Mouse (Mus musculus) kidney, adult 9 months (tissue): ENCODE data around the gene Pycard.
"Not testable (repeated sequence)": the region's sequence is repeated elsewhere in the genome, so short reads cannot be mapped to it uniquely, and the experiment has no call there.

Experiments used
- DNase-seq: peaks from one replicate; pipeline ENCODE4 v3.0.0; 2022

Pycard gene

DNA sequence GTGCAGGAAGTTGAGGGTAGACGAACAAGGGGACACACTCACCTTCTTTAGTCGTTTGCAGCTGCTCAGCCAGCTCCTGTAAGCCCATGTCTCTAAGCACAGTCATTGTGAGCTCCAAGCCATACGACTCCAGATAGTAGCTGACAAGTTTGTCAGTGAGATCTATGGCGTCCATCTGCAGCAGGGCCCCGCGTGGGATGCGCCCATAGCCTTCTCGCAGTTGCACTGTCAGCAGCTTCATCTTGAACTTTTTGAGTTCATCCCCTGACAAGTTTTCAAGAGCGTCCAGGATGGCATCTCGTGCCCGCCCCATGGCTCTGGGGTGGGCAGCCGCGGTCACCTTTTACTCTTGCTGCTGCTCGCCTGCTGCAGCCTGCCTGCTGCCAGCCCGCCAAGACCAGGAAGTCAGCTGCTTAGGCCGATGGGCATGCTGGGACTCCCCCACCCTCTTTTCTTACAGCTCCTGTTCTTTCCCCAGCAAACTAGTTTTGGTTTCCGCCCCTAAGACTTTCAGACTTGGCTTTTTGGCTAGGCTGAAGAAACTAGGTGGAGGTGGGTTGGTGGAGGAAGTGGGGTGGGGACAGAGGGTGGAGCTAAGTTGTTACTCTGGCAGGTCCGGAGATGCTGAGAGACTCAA, at the start of gene Pycard:
Pycard (minus strand) TSS at position 527 of the 637 bp plus-strand sequence.
- peak; percentile 64 for DNase-seq

DNA sequence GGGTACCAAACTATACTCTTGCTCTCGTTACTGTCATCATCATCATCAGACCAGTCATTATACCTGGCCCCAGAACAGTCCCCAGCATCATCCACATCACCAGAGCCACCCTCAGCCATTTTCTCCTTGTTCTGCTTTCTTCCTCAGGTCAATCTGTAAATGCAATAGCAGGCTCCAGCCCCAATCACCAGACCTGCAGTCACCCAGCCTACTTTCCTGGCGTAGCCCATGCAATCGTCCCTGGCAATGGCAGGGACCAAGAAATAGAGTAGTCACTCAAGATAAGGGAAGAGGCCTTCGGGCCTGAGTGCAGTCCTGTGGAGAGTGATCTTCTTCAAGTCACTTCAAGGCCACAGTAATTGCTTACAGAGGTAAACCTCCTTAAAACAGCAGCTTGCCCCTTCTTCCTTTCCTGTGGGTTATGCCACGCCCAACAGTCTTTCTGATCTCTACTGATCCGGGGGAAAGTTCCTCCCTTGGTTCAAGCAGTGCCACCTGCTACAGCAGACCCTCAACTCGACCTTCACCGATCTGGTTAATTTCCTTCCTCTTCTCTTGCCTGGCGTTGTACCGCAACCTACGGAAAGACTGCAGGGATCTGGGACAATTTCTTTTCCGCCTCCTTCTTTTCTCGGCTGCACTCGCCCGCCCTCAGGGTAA, 48.6 kb upstream of the Pycard start:
- not testable (repeated sequence) for DNase-seq

DNA sequence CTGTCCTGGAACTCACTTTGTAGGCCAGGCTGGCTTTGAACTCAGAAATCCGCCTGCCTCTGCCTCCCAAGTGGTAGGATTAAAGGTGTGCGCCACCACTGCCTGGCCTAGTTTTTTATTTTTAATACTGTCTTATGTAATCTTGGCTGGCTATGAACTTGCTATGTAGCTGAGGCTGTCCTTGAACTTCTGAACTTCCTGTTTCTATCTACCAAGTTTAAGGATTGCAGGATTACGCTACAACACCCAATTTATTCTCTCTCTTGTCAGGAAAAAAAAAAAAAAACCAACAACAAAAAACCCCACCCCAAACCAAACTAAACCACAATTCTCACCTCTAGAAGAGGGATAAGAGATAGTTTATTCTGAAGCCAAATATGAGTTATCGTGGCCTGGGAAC, 39.9 kb upstream of the Pycard start:
- DNase-seq: no peak

DNA sequence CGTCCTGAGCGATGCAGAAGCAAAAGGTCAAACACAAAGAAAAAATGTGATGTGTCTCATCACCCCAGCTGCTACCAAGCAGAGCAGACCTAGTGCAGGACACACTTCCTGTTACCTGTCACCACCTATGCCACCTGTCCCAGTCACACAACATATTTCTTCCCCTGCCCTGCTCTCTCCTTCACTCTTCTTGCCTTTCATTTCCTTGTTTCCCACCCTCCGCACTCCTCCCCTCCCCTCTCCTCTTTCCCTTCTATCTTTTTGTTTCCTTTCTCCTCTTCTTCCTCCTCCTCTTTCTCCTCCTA, 39.3 kb upstream of the Pycard start:
- no peak for DNase-seq

DNA sequence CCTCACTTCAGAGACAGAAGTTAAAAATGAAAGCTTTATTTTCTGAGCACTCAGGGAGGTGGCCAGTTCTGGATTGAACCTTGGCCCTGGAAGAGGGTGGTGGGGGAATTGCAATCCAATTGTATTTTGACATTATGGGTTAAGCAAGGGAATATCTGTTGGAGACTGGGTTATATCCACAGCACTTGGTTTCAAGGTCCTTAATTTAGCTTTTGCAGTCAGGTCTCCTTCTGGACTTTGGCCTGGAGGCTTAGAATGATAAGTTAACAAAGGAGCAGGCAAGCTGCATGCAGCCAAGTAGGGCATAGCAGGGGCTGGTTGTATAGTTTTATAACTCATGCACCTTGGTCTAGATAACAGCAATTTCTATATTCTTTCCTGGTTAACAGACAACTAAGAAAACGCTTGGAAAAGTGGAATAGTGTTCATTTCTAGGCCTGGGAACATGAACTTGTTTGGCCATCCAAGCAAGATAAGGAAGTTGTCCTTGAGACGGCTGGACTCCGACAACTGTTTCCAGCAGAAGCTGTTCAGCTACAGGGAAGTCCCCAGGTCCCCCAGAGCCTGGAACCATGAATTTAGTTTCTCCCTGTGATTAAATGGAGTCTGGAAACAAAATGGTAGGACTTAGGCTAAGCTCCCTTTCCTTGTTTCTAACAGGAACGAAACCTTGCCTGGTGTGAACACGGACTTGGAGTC, 38.8 kb upstream of the Pycard start:
- peak; percentile 55 for DNase-seq

DNA sequence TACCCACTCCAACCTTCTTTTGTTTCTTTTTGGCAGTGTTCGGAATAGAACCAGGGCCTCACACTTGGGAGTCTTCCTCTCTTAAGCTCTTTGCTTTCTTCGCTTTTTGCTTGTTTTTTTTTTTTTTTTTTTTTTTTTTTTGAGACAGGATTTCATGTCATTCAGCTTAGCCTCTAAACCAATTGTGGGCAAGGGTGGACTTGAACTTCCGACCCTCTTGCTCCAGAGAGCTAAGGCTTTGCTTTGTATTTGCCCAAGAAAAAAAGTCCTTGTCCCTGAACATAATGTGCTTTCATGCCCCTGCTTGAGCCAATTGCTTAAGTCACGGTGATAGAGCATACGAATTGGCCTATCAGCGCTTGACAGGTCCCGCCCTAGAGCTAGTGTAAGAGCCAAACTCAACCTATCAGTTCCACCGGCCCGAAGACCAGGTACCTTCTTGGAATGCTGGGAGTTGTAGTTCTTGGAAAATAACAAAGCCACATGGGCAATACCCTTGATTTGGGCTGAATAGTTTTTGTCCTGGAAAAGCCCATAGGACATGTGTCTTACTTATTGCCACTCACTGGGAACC, 37.8 kb upstream of the Pycard start:
- peak; percentile 34 for DNase-seq

DNA sequence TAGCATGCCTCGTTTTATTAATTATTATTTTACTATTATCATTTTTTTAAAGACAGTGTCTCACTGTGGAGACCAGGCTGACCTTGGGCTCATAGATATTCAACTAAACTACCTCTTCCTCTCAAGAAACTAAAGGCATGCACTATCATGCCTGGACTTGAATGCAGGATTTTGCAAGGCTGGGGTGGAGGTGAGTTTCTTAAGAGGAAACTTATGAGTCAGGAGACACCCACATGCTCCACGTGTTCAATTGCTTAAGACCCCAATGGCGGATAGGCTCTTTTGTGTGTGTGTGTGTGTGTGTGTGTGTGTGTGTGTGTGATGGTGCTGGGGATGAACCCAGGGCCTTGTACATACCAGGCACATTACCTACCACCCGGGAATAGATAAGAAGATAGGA, 31.7 kb upstream of the Pycard start:
- no peak for DNase-seq

DNA sequence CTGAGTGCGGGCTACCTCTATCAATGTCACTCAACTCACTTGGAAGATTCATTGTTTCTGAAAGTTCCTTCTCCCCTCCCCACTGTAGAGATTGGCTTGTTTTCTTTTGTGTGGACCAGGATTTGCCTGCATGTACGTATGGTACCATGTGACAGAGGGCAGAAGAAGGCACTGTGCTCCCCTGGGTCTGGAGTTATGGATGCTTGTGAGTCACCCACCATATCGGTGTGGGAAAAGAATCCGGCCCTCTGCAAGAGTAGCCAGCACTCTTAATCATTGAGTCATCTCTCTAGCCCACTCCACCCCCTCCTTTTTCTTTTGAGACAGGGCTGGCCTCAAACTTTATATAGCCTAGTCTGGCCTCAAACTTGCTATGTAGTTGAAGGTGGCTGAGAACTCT, 31.3 kb upstream of the Pycard start:
- no peak for DNase-seq

DNA sequence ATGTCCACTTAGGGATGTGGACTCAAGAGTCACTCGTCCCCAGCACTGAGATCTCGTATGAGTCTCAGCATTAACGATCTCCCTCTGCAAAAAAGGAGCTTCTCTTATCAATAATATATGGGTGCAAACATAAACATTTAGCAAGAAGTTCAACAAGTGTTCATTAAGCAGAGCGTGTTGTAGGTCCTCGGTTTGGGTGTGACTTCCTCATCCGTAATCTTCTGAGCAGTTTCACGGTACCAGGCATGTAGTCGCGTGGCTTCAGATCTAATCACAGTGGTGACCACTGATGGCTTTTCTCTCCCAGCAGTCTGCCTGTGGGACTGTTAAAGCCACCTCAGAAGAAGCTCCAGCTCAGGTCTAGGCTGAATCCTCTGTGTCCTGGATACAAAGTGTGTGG, 30.7 kb upstream of the Pycard start:
- DNase-seq: no peak

DNA sequence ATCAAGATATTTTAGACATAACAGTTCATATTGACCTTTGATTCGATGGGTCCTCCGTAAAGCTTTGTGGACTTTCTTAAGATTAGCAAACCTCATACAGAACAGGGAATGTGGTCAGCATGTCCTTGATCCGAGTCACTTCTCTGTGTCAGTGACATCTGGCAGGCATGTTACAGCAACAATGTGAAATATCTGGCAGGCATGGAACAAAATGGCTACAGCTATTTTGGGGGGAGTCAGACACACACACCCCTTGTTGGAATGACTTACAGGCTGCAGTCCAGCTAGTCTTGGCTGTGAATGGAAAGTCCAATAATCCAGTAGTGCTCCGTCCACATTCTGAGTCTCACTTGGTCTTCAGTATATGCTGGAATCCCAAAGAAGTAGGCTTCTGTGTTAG, 29.9 kb upstream of the Pycard start:
- no peak for DNase-seq

DNA sequence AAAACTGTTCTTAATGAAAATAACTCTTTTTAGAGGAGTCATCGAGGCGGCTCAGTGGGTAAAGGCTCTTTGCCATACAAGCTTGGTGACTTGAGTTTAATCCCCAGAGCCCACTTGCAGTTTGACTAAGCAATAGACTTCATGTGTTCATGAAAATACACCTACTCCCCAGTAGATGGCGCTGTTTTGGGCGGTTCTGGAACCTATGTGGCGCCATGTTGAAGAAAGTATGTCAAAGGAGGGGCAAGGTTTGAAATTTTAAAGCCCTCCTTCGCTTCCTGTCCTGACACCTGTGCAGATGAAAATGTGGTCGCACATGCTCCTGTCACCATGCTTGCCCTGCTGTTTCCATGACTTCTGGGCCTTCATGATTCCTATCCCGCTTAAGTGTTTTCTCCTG, 29.3 kb upstream of the Pycard start:
- DNase-seq: no peak

DNA sequence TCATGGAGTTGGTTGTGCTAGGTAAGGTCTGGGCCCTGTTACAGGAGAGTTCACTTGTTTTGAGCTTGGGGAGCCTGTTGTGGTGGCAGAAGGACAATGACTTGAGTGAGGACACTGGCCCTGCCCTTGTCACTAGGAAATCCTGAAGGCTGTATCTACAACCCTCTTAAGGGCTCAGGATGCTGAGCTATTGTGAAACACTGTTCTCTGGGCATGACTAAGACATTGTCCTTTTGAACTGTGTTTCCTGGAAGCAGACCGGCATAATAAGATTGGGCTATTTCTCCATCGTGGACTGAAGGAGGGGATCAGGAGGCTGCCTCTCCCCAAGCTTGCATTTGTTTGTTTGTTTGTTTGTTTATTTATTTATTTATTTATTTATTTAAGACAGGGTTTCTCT, 25.5 kb upstream of the Pycard start:
- no peak for DNase-seq

DNA sequence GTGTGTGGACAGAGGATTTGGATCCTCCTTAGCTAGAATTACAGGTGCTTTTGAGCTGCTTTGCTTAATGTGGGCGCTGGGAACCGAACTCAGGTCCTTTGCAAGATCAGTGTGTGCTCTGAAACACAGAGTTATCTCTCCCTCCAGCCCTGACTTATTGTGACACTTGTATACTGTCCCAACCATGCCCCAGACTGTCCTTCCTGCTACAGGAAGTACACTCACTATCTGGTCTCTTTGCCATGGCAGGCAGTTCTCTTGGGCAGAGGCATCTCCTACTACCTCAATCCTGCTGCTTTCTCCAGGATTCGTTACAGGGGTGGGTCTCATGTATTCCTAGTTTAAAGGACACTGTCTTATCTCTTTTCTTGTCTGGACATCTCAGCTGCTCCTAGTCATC, 24.6 kb upstream of the Pycard start:
- DNase-seq: no peak

DNA sequence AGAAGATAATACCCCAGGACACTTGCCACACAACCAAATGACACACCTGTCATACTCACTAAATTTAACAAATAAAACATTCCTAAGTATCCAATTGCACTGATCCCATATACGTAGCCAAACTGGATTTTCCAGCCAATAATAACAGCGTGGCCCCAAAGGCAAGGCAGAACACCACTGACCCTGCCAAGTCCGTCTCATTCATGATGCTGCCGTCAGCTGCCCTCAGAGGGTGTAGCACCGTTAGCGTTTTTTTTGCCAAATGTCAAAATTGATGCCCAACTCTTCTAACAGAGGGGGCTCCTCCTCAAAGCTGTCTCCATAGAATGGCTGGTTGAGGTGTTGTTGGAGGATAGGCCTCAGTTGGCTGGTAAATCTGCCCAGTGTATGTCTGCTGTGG, 23.0 kb upstream of the Pycard start:
- no peak for DNase-seq

DNA sequence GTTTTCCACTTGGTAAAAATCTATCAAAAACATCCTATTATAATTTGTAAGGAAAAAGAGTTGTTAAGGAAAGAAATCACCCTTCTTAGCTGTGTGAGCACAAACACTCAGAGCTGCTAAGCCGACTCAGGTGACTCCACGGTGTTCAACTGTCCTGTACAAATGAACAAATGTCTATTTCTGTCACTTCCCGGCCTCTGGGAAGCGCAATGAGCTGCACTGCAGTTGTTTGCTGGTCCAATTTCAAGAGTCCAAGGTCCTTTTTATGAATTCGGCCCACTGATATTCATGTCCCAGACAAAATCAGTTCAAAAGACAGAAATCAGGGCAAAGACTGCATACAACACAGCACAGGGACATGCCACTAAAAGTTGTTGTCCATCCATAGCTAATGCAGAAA, 22.5 kb upstream of the Pycard start:
- not testable (repeated sequence) for DNase-seq

DNA sequence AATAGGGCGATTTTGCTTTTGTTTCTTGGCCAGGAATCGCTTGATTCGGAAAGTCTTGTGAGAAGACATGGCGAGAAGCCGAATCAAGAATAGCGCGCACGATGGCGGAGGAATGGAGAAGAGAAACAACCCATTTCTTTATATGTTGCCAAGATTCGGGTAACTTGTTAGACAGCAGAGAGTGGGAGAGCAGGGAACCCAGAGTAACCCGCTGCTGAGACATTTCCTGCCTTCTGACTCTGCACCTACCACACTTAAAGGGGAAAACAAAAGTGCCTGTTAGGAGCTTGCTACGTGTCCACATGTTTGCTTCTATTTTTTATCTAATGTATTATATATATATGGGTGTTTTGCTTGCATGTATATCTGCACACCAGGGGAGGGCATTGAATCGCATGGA, 19.4 kb upstream of the Pycard start:
- DNase-seq: no peak

DNA sequence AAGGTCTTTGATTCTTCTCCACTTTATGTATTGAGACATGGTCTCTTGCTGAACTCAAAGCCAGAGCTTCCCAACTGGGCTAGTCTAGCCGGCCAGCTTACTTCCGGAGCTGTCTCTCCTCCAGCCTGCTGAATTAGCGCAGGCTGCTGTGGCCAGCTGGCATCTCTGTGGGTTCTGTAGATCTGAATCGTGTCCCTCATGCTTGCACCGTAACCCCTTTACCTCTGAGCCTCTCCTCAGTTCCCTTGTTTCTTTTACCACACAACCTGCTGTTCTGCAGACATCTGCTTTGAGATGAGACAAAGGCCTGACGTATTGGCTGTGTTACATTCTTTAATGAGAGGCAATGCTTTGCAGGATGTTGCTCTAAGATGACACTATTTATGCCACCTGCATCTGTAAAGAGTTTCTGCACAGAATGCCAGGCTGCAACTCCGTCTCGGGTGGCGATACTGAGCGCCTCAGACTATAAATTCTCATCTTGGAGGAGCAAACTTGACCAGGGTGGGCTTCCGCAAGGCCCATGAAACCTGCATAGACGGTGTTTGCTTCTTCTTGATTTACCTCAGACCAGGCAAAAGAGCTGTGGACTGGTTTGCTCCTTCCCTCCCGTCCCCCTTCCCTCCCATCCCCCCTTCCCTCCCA, 18.6 kb upstream of the Pycard start:
- DNase-seq: no peak

DNA sequence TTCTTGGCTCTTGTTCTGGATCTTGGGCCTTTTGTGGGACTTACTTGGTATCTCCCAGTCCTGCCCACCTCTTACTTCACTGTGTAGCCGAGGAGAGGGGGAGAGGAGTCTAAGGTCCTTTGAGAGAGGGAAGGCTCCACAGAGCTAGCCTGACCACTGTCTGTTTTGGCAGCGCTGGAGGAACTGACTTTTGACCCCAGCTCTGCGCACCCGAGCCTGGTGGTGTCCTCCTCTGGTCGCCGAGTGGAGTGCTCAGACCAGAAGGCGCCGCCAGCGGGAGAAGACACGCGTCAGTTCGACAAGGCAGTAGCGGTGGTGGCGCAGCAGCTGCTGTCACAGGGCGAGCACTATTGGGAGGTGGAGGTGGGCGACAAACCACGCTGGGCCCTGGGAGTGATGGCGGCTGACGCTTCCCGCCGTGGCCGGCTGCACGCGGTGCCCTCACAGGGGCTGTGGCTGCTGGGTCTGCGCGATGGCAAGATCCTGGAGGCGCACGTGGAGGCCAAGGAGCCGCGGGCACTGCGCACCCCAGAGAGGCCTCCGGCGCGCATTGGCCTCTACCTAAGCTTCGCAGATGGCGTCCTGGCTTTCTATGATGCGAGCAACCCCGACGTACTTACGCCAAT, 16.2 kb upstream of the Pycard start:
- peak; percentile 43 for DNase-seq

DNA sequence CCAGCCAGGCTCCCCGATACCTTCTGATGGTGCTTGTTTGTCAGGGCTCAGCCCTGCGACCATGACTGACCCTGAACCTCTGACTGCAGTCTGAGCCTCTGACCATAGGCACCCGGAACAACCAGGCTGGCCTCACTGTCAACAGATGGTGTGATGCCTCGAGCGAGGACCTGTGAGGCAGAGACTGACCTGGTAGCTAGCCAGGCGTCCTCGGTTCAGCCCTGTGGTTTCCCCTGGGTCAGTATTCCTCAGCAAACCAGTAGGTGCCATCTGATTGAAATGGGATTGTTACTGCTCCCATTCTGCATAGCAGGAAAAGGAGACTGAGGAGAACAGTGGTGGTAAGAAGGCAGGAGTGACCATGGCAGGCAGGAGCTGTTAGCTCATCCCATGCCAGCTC, 12.5 kb upstream of the Pycard start:
- no peak for DNase-seq

DNA sequence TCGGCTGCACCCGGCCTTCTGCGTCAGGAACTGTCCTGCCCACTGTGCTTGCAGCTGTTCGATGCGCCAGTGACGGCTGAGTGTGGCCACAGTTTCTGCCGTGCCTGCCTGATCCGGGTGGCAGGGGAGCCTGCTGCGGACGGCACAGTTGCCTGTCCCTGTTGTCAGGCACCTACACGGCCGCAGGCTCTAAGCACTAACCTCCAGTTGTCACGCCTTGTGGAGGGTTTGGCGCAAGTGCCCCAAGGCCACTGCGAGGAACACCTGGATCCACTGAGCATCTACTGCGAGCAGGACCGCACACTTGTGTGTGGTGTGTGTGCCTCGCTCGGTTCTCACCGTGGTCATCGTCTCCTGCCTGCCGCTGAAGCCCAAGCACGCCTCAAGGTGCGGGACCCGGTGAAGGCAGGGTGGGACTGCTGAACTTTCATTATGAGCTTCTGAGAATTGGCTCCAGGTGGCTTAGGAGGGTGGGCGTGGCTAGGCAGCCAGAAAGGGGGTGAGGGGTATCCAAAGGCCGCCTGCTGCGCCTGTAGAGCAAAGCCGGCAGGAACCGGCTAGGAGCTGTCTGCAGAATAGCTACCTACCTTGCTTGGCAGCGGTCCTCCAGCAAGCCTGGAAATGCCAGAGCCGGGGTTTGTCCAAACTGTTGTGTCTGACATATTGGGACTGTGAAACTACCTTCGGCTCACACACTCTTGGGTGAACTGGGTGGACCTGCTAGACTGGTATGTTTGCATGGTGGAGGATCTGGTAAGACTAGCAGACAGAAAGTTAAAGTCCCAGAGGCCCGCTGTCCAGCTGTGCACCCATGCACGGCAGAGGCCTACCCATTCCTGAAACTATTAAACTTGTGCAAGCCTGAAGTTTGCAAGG, 11.1 kb upstream of the Pycard start:
- peak; percentile 83 for DNase-seq

DNA sequence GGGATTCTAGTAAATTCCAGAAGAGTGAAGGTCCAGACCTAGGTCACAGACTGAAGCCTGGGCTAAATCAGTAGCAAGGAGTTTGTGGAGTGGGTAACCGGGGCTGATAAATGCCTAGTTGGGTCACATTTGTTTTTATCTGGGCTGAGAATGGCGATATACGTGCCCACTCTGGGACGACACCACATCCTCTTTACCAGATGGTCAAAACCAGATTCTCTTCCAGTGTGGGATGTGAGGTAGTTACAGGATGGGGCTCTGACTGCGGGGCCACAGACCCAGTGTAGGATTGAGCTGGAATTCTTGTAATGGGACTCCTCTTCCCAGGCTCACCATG, 10.5 kb upstream of the Pycard start:
- no peak for DNase-seq

DNA sequence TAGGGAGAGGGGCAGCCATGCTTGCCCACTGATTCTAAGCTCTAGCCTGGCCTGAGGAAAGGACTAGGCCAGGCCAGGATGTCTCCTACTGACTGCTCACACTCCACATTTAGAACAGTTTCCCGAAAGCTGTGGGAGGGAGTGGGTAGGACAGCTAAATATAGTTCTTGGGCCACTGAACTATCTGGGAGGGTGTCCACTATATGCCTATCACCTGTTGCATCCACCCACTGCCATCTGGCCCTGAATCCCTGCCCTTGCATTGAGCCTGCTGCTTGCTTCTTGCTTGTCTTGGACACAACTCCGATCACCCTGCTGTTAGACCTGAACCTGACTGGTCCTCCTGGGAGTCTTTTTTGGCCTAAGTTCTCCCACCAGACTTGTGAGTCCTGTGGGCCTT, 10.0 kb upstream of the Pycard start, which contains the start of gene Trim72:
Trim72 (plus strand) TSS at position 262 of the 400 bp plus-strand sequence.
- DNase-seq: no peak
